Mouse (Mus musculus): ENCODE measurements around the gene Drd4.
"Not testable (repeated sequence)": the region's sequence is repeated elsewhere in the genome, so short reads cannot be mapped to it uniquely, and the experiment has no call there.

Drd4 gene

DNA sequence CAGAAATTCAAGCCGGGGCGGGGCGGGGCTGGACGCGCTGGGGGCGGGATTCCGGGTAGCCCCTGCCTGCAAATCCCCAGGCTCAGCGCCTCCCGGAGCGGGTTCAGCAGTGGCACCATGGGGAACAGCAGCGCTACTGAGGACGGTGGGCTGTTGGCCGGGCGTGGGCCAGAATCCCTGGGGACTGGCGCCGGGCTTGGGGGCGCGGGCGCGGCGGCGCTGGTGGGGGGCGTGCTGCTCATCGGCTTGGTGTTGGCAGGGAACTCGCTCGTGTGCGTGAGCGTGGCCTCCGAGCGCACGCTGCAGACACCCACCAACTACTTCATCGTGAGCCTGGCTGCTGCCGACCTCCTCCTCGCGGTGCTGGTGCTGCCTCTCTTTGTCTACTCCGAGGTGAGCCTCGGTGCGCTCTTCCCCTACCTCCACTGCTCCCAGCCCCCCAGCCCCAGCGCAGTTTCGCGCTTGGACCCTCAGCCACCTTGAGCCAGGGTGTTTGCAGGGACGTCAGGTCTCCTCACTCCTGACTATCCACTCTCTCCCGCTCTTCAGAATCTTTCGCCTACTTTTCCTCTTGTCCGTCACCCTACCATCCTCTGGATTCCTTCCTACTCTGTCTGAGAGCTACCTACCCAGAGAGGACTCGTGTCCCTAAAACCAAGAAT, at the start of gene Drd4:
Drd4 (plus strand) TSS at position 86 of the 662 bp plus-strand sequence.
- peak; percentile 74 for DNase-seq (ENCODE audit: low read depth, low spot score)

DNA sequence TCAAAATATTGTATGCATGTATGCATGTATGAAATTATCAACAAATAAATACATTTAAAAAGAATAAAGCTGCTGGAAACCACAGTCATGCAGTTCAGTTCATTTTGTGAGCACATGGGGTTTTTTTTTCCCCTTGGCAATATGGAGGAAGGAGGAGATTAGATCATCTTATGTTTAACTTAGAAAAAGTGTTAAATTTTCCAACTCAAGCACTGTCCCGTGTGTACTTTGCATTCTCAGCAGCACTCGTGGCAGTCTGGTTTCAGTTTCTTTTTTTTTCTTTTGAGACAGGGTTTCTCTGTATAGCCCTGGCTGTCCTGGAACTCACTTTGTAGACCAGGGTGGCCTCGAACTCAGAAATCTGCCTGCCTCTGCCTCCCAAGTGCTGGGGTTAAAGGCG, 41.3 kb upstream of the Drd4 start:
- not testable (repeated sequence) for DNase-seq (ENCODE audit: low read depth, low spot score)

DNA sequence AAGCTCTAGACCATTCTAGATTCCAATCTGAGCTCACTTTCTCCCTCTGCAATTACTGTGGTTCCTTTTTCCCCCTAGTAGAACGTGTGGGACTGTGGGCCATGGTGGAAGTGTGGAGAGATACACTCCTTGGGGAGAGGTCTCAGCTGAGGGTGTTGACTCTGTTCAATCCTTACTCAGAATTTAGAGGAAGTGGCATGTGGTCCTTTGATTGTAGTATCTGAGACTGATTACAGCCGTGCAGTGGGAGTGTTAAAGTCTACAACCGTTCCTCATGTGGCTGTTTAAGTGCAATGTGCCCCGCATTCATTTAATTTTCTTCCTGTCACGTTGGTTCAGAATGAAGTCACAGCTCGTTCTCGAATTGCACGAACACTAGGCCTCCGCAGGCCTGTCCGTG, 35.6 kb upstream of the Drd4 start:
- no peak for DNase-seq (ENCODE audit: low read depth, low spot score)

DNA sequence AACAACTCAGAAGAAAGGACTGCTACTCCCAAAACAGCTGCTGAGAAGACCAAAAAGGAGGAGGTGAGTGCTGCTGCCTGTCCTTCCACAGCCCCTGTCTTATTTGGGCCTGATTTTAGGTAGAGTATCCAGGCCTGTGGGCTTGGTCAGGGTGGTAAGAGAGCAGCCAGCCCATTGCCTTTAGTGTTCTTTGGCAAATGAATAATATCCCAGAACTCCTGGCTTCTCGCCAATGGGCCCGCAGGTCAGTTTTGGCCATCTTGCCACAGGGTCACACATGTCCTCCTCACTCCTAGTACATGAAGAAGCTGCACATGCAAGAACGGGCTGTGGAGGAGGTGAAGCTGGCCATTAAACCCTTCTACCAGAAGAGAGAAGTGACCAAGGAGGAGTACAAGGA, 30.3 kb upstream of the Drd4 start:
- DNase-seq (ENCODE audit: low read depth, low spot score), result no peak

DNA sequence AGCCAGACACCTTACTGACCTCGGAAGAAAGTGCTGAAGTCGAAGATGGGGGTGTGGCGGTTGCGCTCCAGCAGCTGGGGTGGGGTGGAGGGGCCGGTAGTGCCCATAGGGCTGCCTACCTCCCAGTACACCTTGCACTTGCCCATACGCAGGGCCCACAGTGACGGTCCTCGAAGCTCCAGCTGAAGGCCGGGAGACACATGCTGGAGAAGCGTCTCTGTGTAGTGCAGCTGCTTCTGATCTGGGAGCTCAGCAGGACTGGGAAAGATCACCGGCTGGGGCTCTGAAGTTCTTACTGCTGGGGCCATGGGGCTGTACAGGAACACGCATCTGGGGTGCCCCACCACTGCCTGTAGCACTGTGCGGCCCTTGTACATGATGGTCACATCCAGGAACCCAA, 28.2 kb upstream of the Drd4 start:
- no peak for DNase-seq (ENCODE audit: low read depth, low spot score)

DNA sequence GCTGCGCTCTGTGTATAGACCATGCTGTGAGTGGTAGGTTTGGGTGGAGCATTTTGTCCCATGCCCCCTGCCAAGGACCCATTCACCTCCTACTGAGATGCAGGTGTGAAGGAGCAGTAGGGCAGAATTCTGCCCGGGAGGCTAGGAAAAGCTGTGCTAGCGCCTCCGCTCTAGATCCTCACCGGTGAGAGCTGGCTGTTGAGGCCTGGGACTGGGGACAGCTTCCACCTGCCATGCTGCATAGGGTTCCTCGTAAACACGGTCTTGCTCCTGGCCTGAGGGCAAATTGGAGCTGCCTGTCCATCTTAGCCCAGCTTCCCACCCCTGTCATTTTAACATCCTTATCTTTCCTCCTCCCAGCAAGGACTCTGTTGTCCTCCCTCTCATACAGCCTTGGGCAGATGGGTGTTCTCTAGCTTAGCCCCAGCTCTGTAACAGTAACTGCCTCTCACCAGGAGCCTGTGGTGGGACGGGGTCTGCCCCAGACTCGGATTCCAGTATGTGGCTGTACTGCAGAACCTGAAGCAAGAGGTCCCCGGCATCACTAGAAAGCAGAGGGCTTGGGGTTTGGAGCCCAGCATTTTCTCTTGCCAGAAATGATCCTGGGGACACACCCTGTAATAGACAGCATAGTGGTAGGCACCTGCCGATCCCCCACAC, 27.6 kb upstream of the Drd4 start:
- DNase-seq (ENCODE audit: low read depth, low spot score), result peak; percentile 48

DNA sequence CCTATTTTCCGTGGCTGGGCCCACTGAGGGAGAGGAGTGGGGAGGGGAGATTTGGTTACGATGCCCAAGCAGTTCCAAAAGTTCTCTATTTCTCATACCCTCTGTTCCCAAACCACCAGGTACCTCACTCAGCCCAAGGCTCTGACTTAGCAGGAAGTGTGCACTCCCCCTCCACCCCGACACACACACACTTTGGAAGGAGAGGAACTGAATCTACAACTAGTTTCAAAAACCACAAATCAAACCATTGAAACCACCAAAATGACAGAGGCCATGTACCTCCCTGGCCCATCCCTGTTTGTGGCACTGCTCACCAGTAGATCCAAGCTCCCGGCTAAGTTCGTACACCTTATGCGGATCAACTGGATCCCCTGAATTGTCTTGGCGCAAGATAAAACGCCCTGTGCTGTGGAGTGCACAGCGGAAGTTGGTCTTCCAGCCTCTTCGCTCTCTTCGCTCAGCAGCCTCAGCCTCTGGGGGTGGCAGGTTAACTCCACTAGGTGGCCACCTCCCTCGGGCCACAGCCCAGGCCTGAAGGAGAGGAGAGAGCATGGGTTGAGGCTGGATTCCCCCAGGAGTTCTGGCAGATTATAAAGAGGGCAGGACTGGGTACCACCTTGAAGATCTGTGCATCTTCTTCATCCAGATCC, 26.9 kb upstream of the Drd4 start:
- peak; percentile 54 for DNase-seq (ENCODE audit: low read depth, low spot score)

DNA sequence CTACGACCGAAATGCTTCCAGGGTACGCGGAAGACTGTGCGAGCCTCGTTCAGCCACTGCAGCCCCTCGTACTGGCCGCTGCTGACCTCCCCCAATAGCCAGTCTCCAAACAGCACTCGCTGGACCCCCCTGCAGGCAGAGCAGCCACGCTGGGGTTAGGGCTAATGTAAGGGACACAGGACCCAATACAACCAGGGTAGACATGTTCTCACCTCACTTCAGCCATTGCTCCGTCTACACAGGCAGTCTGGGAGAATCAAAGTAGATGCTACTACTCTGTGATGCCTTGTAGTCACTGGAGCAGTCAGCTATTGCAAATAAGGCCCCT, 26.4 kb upstream of the Drd4 start:
- DNase-seq (ENCODE audit: low read depth, low spot score), result no peak

DNA sequence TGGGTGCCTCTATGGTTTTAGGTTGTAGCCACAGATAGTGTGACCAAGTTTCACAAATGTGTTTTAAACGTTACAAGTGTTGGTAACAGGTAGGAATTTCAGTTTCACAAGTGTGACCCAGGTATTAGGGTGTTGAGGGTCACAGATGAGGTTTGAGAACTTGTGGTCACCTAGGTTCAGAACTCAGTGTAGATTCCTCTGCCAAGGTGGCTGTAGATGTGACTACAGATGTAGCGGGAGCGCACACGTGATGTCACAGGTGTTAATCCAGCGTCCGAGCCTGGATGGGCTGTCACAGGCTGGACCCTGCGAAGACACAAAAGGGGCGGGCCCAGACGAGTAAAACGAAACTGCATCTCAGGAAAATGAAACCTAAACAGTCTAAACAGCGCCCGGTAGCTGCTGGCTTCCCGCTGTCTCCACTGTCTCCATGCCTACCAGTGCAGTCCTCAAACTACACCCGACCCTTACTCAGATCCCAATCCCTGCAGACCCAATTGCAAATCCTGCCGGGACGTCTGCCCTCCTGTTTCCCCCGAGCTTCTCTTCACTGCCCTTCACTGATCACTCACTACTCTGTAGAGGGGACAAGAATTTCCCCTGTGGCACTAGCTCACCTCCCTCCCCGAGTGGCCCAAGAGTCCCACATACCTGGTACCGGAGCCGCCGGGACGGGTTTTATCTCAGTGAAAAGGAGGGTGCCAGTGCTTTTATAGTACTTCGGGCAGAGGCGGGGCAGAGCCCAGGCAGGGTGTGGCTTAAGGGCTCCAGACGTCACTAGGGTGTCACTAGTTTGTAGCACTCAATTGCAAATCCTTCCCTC, 25.9 kb upstream of the Drd4 start, which contains the start of gene Irf7:
Irf7 (minus strand) TSS at position 743 of the 823 bp plus-strand sequence.
- peak; percentile 38 for DNase-seq (ENCODE audit: low read depth, low spot score)

DNA sequence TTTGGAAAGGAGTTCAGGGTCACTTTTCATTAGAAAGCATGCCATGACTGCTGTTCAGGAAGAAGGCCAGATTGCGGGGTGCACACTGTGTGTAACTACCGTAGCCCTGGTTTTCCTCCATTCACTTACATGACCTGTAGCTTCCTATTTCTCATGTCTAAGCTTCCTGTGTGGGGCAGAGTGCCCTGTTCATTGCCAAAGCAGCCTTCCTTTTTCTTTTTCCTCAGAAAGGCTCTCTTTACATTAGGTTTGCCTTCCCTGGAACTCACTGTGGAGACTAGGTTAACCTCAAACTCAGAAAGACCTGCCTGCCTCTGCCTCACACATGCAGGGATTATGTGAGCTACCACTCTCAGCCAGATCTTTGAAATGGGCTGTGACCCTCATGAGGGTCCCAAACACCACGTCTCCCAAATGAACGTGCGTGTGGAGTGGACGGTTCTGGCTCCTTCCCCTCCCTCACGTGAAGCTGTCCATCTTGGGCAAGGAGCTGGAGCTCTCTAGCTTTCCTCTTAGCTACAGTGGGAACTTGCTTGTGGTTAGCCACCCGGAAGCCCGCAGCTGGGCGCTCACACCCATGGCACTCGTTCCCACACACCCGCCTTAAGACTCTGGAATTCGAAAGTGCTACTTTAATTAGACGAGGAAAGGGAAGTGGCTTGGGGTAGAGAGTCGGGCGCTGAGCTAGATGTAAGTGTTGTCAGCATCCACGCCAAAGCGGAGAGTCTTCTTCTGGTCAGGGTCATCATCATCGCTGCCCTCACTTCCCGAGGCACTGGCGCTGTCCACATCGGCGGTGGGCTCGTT, 23.1 kb upstream of the Drd4 start:
- peak; percentile 28 for DNase-seq (ENCODE audit: low read depth, low spot score)

DNA sequence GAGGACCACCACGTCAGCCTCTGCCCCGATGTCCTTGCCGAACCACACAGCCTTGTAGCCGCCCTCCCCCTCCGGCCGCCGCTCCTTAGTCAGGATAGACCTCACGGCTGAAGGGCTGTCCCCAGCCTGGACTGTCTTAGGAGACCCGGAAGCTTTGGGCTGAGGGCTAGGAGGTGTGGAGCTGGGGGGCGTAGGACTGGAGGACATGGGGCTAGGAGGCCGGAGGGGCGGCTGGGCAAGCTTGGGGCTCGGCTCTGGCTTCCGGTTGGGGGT, 22.6 kb upstream of the Drd4 start:
- DNase-seq (ENCODE audit: low read depth, low spot score), result no peak

DNA sequence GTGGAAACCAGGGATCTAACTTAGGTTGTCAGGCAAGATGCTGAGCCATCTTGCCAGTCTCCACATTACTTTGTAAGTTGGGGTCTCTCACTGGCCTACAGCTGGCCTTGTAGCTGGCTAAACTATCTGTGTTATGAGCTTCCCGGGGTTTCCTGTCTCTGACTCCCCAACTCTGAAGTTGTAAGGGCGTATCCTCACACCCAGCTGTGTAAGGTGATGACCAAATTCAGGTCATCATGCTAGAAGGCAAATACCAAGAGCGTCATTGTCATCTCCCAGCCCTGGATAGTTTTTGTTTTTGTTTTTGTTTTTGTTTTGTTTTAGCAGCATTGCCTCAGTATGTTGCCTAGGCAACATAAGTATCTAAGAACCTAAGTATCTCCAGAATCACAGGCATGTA, 21.2 kb upstream of the Drd4 start:
- no peak for DNase-seq (ENCODE audit: low read depth, low spot score)

DNA sequence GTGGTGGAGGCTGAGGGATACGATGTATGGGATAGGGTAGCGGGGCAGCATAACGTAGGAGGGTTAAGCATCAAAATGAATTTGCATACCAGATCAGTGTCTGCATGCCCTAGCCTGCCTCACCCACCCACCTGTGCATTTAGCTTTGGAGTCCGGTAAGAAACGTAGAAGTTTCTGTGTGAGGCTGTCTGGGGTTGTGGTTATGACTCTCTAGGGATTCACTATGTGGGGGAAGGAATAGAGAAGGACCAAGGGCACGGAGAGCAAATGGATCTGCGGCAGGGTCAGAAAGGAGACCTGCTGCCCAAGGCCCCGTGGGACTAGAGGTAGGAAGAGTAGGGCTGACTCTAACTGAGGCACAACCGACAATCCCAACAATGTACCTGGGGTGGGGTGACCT, 16.4 kb upstream of the Drd4 start:
- no peak for DNase-seq (ENCODE audit: low read depth, low spot score)

DNA sequence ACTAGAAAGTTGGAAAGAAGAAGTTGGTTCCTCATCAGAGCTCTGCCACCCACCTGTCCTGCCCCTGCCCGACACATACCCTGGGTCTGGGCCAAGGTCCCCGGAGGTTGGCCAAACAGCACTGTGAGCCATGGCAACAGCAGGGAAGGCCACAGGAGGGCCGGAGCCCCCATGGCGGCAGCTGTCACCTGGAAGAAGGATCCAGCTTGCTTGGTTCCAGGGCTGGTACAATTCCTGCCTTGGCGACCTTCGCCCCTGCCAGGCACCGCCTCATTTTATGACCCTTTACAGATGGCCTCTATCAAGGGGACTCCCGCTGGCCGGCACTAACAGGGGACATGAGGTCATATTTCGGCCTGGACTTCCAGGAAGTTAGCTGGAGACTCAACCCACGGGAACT, 15.3 kb upstream of the Drd4 start, which contains the start of gene Cdhr5:
Cdhr5 (minus strand) TSS at position 241 of the 400 bp plus-strand sequence.
- DNase-seq (ENCODE audit: low read depth, low spot score), result no peak

DNA sequence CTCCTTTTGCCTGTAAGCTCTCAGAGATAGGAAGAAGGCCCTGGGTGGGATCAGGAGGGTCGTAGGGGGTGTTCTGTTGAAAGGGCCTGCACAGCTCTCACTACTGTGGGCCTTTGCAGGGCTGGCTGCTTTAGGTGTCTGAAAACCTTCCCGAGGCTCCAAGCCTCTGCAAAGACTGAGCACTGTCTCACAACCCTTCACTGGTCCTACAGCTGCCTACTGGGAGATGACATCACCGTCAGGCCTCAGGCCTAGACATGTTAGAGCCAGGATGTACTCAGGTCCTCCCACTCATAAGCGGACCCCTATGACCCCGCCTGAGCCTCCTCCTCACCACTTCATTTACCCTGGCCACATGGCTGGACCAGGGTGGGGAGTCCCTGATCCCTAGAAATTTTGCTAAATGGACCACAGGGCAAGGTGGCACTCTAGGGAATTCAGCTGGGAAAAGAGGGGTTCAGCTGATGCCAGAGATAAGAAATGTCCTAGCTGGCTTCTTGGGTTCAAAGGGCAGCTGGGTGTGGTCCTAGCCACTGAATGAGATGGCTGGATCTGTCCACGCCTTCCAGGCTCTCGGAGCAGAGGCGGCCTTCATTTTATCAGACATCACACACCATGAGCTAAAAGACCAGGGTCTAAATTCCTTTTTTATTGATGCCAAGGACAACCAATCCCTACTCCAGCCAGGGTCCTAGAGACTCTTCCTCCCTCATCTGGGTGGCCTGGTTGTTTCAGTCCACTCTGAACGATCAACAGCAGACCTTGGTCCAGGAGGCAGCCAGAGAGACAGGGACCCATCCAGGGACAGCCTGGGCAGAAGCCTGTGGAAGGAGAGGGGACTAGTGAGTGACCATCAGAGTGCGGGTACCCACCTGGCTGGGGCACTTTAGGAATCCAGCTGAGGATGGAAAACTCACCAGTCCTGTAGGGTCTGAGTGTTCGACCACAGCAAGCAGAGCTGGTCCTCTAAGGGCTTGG, 13.8 kb upstream of the Drd4 start:
- DNase-seq (ENCODE audit: low read depth, low spot score), result no peak

DNA sequence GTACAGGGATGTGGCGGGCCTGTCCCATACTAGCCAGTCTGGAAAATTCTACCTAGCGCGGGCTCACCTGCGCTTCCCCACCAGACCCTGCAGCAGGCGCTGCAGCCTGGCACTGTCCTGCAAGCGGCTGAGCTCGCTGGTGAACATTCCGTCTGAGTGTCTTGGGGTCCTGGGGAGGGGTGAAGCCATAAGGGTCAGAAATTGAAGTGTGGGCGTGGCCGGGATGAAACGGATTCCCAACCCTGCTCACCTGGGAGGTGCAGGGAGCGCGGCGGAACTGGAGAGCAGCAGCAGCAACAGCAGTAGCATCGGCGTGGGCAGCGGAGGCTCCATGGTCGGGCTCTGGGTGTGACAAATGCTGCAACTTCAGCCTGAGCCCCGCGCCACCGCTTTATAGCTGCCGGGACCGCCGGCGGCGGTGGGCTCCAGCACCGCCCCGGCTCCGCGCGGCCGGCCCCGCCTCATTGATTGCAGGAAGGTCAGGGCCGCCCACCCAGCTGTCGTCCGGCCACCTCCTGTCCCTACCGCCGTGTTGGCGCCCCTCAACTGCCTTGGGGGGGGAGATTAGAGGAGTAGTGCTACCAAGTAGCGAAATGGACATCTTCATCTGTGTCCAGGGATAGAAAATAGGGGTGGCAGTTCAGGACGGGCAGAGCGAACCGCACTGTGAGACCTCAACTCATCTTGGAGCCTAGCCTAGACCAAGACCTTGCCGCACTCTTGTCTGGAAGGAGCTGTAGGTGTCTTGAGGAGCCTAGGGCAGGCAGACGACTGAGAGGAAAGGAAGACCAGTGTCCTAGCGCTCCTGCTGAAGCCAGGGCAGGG, 12.8 kb upstream of the Drd4 start, which contains the start of gene Sct:
Sct (minus strand) TSS at position 368 of the 825 bp plus-strand sequence.
- DNase-seq (ENCODE audit: low read depth, low spot score), result peak; percentile 75

DNA sequence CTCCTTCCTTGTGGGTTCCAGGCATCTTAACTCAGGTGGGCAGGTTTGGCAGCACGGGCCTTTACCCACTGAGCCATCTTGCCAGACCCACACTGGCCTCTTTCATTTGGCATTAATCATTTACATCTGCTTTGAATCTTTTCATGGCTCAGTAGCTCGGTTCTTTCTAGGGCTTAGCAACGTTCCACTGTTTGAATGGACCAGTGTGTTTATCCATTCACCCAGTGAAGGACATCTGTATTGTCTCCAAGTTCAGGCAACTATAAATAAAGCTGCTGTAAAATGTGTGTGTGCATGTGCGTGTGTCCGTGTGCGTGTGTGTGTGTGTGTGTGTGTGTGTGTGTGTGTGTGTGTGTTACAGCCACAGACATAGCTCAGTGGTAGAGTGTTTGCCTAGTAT, 10.4 kb upstream of the Drd4 start:
- no peak for DNase-seq (ENCODE audit: low read depth, low spot score)

DNA sequence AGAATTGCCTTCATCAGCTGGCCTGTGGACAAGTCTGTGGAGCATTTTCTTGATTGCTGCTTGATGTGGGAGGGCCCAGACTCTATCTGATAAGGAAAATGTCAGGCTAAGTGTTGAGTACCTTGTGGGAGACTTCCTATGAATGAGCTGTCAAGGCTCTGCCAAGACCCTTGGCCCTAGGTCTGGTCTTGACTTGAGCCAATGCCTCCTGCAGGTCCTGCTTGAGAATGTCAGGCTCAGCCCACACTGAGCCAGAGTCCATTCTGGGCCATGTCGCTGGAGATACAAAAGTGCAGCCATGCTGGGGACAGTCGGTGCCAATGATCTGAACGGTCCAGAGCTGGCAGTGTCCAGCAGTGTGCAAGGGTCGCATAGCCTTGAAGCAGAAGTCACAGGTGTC, 9.1 kb upstream of the Drd4 start:
- DNase-seq (ENCODE audit: low read depth, low spot score), result no peak

DNA sequence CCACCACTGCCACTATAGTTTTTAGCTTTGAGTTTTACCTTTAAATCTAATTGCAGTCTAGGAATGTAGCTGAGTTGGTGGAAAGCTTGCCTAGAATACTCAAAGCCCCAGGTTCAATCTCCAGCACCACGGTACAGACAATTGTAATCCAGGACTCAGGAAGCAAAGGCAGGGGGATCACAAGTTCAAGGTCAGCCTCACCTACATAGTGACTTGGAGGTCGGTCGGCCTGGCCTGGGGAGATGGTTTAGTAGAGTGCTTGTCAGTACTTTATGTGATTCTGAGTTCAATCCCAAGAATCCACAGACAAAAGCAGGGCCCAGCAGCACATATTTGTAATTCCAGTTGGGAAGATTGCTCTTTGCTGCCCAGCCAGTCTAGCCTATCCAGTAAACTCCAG, 3.8 kb upstream of the Drd4 start:
- DNase-seq (ENCODE audit: low read depth, low spot score), result peak; percentile 45
